Mouse (Mus musculus): ENCODE measurements around the gene Gmfg. TPM values are rescaled to one million over a fixed set of nuclear protein-coding genes. Genes with fewer than 3 reads are reported as not detected.

Gene Gmfg
- 9.6 and 20.9 TPM in 2 replicates for polyA plus RNA-seq (2015; fragmentation: Nextera tagmentation; extraction: Ambion mirVana)

GRCm38 (mm10) chr7:28436932-28437570 lies at the start of gene Gmfg:
TSS of gene Gmfg (plus strand) at chr7:28437447.
- Histone ChIP-seq H3K4me3 (peak within 1 kb of the TSS; percentile 95), H3K4me2 (peak within 1 kb of the TSS; percentile 82), H3K36me3 (no peaks in the 10 kb centered on the region), H3K9ac (peak within 1 kb of the TSS; percentile 71), H3K27ac (peak within 1 kb of the TSS; percentile 81), H3K9me3 (replicated peaks) (no peaks in the 10 kb centered on the region), H3K4me1 (replicated peaks) (peaks cover 39% of the 10 kb centered on the region), H3K27me3 (no peaks in the 10 kb centered on the region)
- 2% methylated on average over 16 of the region's 16 CpGs for WGBS
- ATAC-seq (replicated peaks; ENCODE audit: insufficient number of reproducible peaks, insufficient read depth, low FRiP score, low read depth), result peak; percentile 9; the same call in 1 of the 2 replicates

DNA sequence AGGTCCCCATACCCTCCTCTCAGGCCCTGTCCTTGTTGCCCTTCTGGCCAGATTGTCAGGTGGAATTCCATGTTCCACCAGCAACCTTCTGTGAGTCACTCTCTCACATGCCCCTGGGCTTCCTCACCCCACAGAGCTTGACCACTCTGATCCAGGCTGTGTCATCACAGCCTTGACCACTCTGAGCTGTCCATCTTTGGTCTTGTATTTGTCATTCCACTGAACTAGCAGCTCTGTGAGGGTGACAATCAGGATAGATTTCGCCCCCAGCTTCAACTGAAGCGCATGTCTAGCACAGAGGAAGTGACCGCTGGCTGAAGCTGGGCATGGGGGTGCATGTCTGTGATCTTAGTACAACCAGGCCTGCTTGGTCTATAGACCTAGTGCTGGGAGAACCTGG lies 46.9 kb upstream of the Gmfg start:
- 92% methylated on average over 3 of the region's 3 CpGs for WGBS
- ATAC-seq (replicated peaks; ENCODE audit: insufficient number of reproducible peaks, insufficient read depth, low FRiP score, low read depth), result no peak
- Histone ChIP-seq H3K36me3 (peaks cover 37% of the 10 kb centered on the region), H3K9ac (no peak overlapping the region), H3K4me3 (no peak overlapping the region), H3K27me3 (no peaks in the 10 kb centered on the region), H3K4me2 (no peak overlapping the region), H3K27ac (no peak overlapping the region), H3K9me3 (replicated peaks) (no peaks in the 10 kb centered on the region), H3K4me1 (replicated peaks) (peaks cover 22% of the 10 kb centered on the region)

GRCm38 (mm10) chr7:28392429-28393271 lies 44.6 kb upstream of the Gmfg start, which contains the start of the genes Med29 and Paf1:
TSS of gene Med29 (minus strand) at chr7:28392708.
TSS of gene Paf1 (plus strand) at chr7:28392951.
- Histone ChIP-seq H3K27me3 (no peaks in the 10 kb centered on the region), H3K36me3 (peaks cover 51% of the 10 kb centered on the region), H3K9ac (peak within 1 kb of the TSS; percentile 83), H3K27ac (peak within 1 kb of the TSS; percentile 83), H3K4me3 (peak within 1 kb of the TSS; percentile 79), H3K4me2 (peak within 1 kb of the TSS; percentile 95), H3K4me1 (replicated peaks) (peaks cover 20% of the 10 kb centered on the region), H3K9me3 (replicated peaks) (no peaks in the 10 kb centered on the region)
- under 1% methylated on average over 58 of the region's 58 CpGs for WGBS
- peak; percentile 97 for ATAC-seq (replicated peaks; ENCODE audit: insufficient number of reproducible peaks, insufficient read depth, low FRiP score, low read depth)

- Histone ChIP-seq H3K9me3 (replicated peaks) (no peaks in the 10 kb centered on the region), H3K4me2 (peak overlapping the region; percentile 95), H3K27ac (peak overlapping the region; percentile 83), H3K4me1 (replicated peaks) (peaks cover 20% of the 10 kb centered on the region), H3K9ac (peak overlapping the region; percentile 77), H3K36me3 (peaks cover 55% of the 10 kb centered on the region), H3K4me3 (peak overlapping the region; percentile 79), H3K27me3 (no peaks in the 10 kb centered on the region)
- ATAC-seq (replicated peaks; ENCODE audit: insufficient number of reproducible peaks, insufficient read depth, low FRiP score, low read depth), result no peak
- 7% methylated on average over 22 of the region's 22 CpGs for WGBS
Observed at GRCm38 (mm10) chr7:28393272-28393951, 43.8 kb upstream of the Gmfg start.

DNA sequence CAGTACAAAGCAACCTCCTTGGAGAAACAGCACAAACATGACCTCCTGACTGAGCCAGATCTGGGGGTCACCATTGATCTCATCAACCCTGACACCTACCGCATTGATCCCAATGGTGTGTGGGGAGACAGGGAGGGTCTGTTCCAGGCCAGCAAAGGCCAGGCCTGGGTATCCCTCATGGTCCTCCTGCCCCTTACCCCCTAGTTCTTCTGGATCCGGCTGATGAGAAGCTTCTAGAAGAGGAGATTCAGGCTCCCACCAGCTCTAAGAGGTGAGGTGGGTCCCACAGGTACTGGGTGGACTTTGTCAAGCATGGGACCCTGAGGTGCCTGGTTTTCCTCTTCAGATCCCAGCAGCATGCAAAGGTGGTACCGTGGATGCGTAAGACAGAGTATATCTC lies 41.8 kb upstream of the Gmfg start:
- Histone ChIP-seq H3K4me3 (no peak overlapping the region), H3K9me3 (replicated peaks) (no peaks in the 10 kb centered on the region), H3K27me3 (no peaks in the 10 kb centered on the region), H3K9ac (no peak overlapping the region), H3K4me2 (no peak overlapping the region), H3K36me3 (peaks cover 54% of the 10 kb centered on the region), H3K27ac (no peak overlapping the region), H3K4me1 (replicated peaks) (peaks cover 20% of the 10 kb centered on the region)
- WGBS, result 94% methylated on average over 4 of the region's 4 CpGs
- no peak for ATAC-seq (replicated peaks; ENCODE audit: insufficient number of reproducible peaks, insufficient read depth, low FRiP score, low read depth)

GRCm38 (mm10) chr7:28398000-28398399 lies 39.2 kb upstream of the Gmfg start:
- peaks cover 75% of the 10 kb centered on the region for H3K36me3 ChIP-seq
- WGBS, result 57% methylated on average over 3 of the region's 3 CpGs

GRCm38 (mm10) chr7:28398696-28399340 lies 38.4 kb upstream of the Gmfg start:
- WGBS, result 89% methylated on average over 10 of the region's 10 CpGs
- Histone ChIP-seq H3K4me3 (no peak overlapping the region), H3K4me2 (no peak overlapping the region), H3K36me3 (peaks cover 82% of the 10 kb centered on the region), H3K27me3 (no peaks in the 10 kb centered on the region), H3K9me3 (replicated peaks) (no peaks in the 10 kb centered on the region), H3K9ac (no peak overlapping the region), H3K4me1 (replicated peaks) (peaks cover 3% of the 10 kb centered on the region), H3K27ac (no peak overlapping the region)
- no peak for ATAC-seq (replicated peaks; ENCODE audit: insufficient number of reproducible peaks, insufficient read depth, low FRiP score, low read depth)

More at GRCm38 (mm10) chr7:28398000-28398399, 39.2 kb upstream of the Gmfg start:
- H3K4me2 ChIP-seq, result no peak overlapping the region
- no peak overlapping the region for H3K9ac ChIP-seq
- no peaks in the 10 kb centered on the region for H3K27me3 ChIP-seq
- no peak overlapping the region for H3K27ac ChIP-seq
- H3K4me1 ChIP-seq (replicated peaks), result peaks cover 9% of the 10 kb centered on the region
- ATAC-seq (replicated peaks; ENCODE audit: insufficient number of reproducible peaks, insufficient read depth, low FRiP score, low read depth), result no peak
- H3K9me3 ChIP-seq (replicated peaks), result no peaks in the 10 kb centered on the region
- no peak overlapping the region for H3K4me3 ChIP-seq

GRCm38 (mm10) chr7:28401030-28401429 lies 36.2 kb upstream of the Gmfg start:
- Histone ChIP-seq H3K4me3 (no peak overlapping the region), H3K27ac (no peak overlapping the region), H3K4me2 (no peak overlapping the region), H3K4me1 (replicated peaks) (no peaks in the 10 kb centered on the region; the same call in 1 of the 2 replicates), H3K27me3 (no peaks in the 10 kb centered on the region), H3K36me3 (peaks cover 91% of the 10 kb centered on the region), H3K9me3 (replicated peaks) (no peaks in the 10 kb centered on the region), H3K9ac (no peak overlapping the region)
- no peak for ATAC-seq (replicated peaks; ENCODE audit: insufficient number of reproducible peaks, insufficient read depth, low FRiP score, low read depth)
- 96% methylated on average over 1 of the region's 1 CpGs for WGBS

DNA sequence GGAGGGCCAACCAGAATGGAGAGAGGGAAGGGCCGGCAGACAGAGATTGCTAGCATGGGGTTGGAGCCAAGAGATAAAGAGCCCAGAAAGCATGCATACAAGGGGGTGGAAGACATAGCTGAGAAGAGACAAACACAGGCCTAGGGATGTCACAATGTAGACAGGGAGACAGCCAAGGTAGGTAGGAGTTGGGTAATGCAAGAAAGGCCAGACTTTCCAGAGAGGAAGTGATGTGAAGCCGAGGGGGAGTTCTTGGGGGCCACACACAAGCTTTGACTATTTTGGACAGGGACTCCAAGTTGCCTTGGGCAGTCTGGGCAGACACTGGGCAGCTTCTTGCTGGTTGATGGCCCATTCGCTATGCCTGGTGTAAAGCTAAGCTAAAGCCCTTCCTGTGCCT lies 35.3 kb upstream of the Gmfg start:
- no peaks in the 10 kb centered on the region for H3K27me3 ChIP-seq
- H3K9me3 ChIP-seq (replicated peaks), result no peaks in the 10 kb centered on the region
- 58% methylated on average over 3 of the region's 3 CpGs for WGBS
- no peak overlapping the region for H3K4me3 ChIP-seq
- no peak overlapping the region for H3K9ac ChIP-seq
- ATAC-seq (replicated peaks; ENCODE audit: insufficient number of reproducible peaks, insufficient read depth, low FRiP score, low read depth), result no peak
- no peaks in the 10 kb centered on the region; the same call in 1 of the 2 replicates for H3K4me1 ChIP-seq (replicated peaks)
- no peak overlapping the region for H3K4me2 ChIP-seq
- H3K36me3 ChIP-seq, result peaks cover 92% of the 10 kb centered on the region
- H3K27ac ChIP-seq, result no peak overlapping the region

- Histone ChIP-seq H3K36me3 (peaks cover 67% of the 10 kb centered on the region), H3K9me3 (replicated peaks) (no peaks in the 10 kb centered on the region), H3K9ac (no peak overlapping the region; the same call in 1 of the 2 replicates), H3K4me3 (no peak overlapping the region), H3K4me2 (no peak overlapping the region), H3K27ac (peak overlapping the region; percentile 51), H3K4me1 (replicated peaks) (peaks cover 17% of the 10 kb centered on the region), H3K27me3 (no peaks in the 10 kb centered on the region)
- 67% methylated on average over 3 of the region's 3 CpGs for WGBS
- ATAC-seq (replicated peaks; ENCODE audit: insufficient number of reproducible peaks, insufficient read depth, low FRiP score, low read depth), result no peak
Observed at GRCm38 (mm10) chr7:28410841-28411475, 26.3 kb upstream of the Gmfg start.
